Mouse (Mus musculus): ENCODE measurements around the gene Wasf3.

GRCm38 (mm10) chr5:146415218-146415617 lies 30.4 kb downstream of the Wasf3 start:
- TF ChIP-seq CTCF (IDR thresholded peaks at IDR 0.05) (no peak), EP300 (IDR thresholded peaks at IDR 0.05) (no peak)

All from lung, postnatal 0 days (tissue).